Mouse (Mus musculus) lung, embryonic 14.5 days (tissue): Measurements from ENCODE around the gene Afdn. TPM values are rescaled to one million over a fixed set of nuclear protein-coding genes. Genes with fewer than 3 reads are reported as not detected.

ENCODE experiments used
- ATAC-seq: fragments of 200-750 bp; cut with Nextera tagmentation; 2 replicates; pipeline ENCODE4 v1.8.0; 2017; ENCODE audit warnings: mild to moderate bottlenecking, moderate TSS enrichment, moderate library complexity; ENCODE audit not compliant: insufficient read depth
- DNase-seq: peaks from one replicate; pipeline ENCODE4 v3.0.0-alpha.2; 2015
- H3K27ac ChIP-seq: fragments of 300-500 bp; sonication (generic); 2 replicates; pipeline ENCODE4 v1.5.1; 2014; ENCODE audit warnings: low read depth, mild to moderate bottlenecking, moderate library complexity
- H3K27me3 ChIP-seq: fragments of 300-500 bp; sonication (generic); 2 replicates; pipeline ENCODE4 v1.6.1; 2014; ENCODE audit warnings: low read length, control low read depth; ENCODE audit not compliant: insufficient read depth
- H3K36me3 ChIP-seq: fragments of 300-500 bp; sonication (generic); 2 replicates; pipeline ENCODE4 v1.6.1; 2014; ENCODE audit warnings: control low read depth; ENCODE audit not compliant: insufficient read depth
- H3K4me1 ChIP-seq: fragments of 300-500 bp; sonication (generic); 2 replicates; pipeline ENCODE4 v1.6.1; 2014; ENCODE audit warnings: antibody characterized with exemption, control low read depth; ENCODE audit not compliant: insufficient read depth
- H3K4me2 ChIP-seq: fragments of 300-500 bp; sonication (generic); 2 replicates; pipeline ENCODE4 v1.6.1; 2014; ENCODE audit warnings: mild to moderate bottlenecking
- H3K4me3 ChIP-seq: fragments of 300-500 bp; sonication (generic); 2 replicates; pipeline ENCODE4 v1.5.1; 2014; ENCODE audit warnings: low read depth, low read length
- H3K9ac ChIP-seq: fragments of 300-500 bp; sonication (generic); 2 replicates; pipeline ENCODE4 v1.6.1; 2014
- H3K9me3 ChIP-seq: fragments of 300-500 bp; sonication (generic); 2 replicates; pipeline ENCODE4 v1.6.1; 2016; ENCODE audit warnings: low read depth, low read length, control low read depth
- CTCF ChIP-seq: IDR thresholded peaks from 2 replicates; pipeline ENCODE4 v1.5.1; 2016; ENCODE audit warnings: antibody characterized with exemption, low read depth
- WGBS: fragments of 180-500 bp; shearing (Covaris S2); extraction: QIAGEN DNeasy Blood & Tissue Kit; methylation state at CpG from one replicate; pipeline ENCODE4 v1.1.7; 2014; 5-methylcytosine and 5-hydroxymethylcytosine counted together
- polyA plus RNA-seq: library from polyadenylated mRNA; unstranded; fragments of >200 nt; fragmentation: Nextera tagmentation; extraction: Ambion mirVana; gene quantifications from 2 replicates; pipeline ENCODE4 v1.2.1, GENCODE M21; 2014

Gene Afdn
- polyA plus RNA-seq, 1 experiment from 2014 or later, result 138 TPM

GRCm38 (mm10) chr17:13889818-13890434 lies 129.6 kb downstream of the Afdn start:
- Histone ChIP-seq H3K27me3 (no peaks in the 10 kb centered on the region), H3K4me3 (no peak overlapping the region), H3K9ac (no peak overlapping the region), H3K4me2 (no peak overlapping the region), H3K27ac (no peak overlapping the region), H3K4me1 (no peaks in the 10 kb centered on the region), H3K36me3 (peaks cover 41% of the 10 kb centered on the region), H3K9me3 (no peaks in the 10 kb centered on the region)
- no peak for TF ChIP-seq CTCF
- peak; percentile 23 for DNase-seq
- peak; percentile 85 for ATAC-seq
- 64% methylated on average over 7 of the region's 7 CpGs for WGBS

GRCm38 (mm10) chr17:13890932-13891331 lies 130.6 kb downstream of the Afdn start:
- Histone ChIP-seq H3K4me2 (no peak overlapping the region), H3K9me3 (no peaks in the 10 kb centered on the region), H3K9ac (no peak overlapping the region), H3K4me3 (no peak overlapping the region), H3K27me3 (no peaks in the 10 kb centered on the region), H3K4me1 (no peaks in the 10 kb centered on the region), H3K36me3 (peaks cover 35% of the 10 kb centered on the region), H3K27ac (no peak overlapping the region)
- WGBS, result 36% methylated on average over 1 of the region's 1 CpGs
- ATAC-seq (no peak), DNase-seq (no peak)
- no peak for TF ChIP-seq CTCF

GRCm38 (mm10) chr17:13898838-13899237 lies 138.5 kb downstream of the Afdn start:
- H3K4me3 ChIP-seq, result no peak overlapping the region
- H3K9ac ChIP-seq, result no peak overlapping the region
- DNase-seq (no peak), ATAC-seq (no peak)
- no peak overlapping the region for H3K4me2 ChIP-seq
- WGBS, result 76% methylated on average over 17 of the region's 17 CpGs
- H3K36me3 ChIP-seq, result peaks cover 55% of the 10 kb centered on the region
- H3K4me1 ChIP-seq, result no peaks in the 10 kb centered on the region
- no peaks in the 10 kb centered on the region for H3K27me3 ChIP-seq
- H3K9me3 ChIP-seq, result no peaks in the 10 kb centered on the region
- TF ChIP-seq CTCF, result no peak
- no peak overlapping the region for H3K27ac ChIP-seq

- no peak overlapping the region for H3K4me2 ChIP-seq
- H3K36me3 ChIP-seq, result peaks cover 59% of the 10 kb centered on the region
- H3K9ac ChIP-seq, result no peak overlapping the region
- no peak for TF ChIP-seq CTCF
- H3K4me3 ChIP-seq, result no peak overlapping the region
- ATAC-seq (no peak), DNase-seq (no peak)
- no peaks in the 10 kb centered on the region for H3K9me3 ChIP-seq
- H3K4me1 ChIP-seq, result no peaks in the 10 kb centered on the region
- H3K27ac ChIP-seq, result no peak overlapping the region
- H3K27me3 ChIP-seq, result no peaks in the 10 kb centered on the region
- 86% methylated on average over 7 of the region's 7 CpGs for WGBS
Observed at GRCm38 (mm10) chr17:13899241-13899640, 138.9 kb downstream of the Afdn start.

DNA sequence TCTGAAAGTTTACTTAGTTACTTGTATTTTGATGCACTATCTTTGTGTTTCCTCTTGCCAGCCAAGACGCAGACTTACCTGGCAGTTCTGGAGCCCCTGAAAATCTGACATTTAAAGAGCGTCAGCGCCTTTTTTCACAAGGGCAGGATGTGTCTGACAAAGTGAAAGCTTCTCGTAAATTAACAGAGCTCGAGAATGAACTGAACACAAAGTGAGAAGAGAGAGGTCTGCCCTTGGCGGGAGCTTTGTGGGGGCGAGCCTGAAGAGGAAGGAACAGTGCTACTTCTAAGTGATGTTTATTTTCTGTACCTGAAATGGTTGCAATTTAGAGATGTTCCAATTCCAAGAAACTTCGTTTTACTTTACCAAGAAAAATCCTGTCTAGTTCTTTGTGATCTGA lies 143.5 kb downstream of the Afdn start:
- no peak for ATAC-seq
- H3K4me1 ChIP-seq, result no peaks in the 10 kb centered on the region
- H3K27ac ChIP-seq, result no peak overlapping the region
- DNase-seq, result no peak
- H3K27me3 ChIP-seq, result no peaks in the 10 kb centered on the region
- H3K4me3 ChIP-seq, result no peak overlapping the region
- no peak for TF ChIP-seq CTCF
- WGBS, result 84% methylated on average over 8 of the region's 8 CpGs
- H3K9me3 ChIP-seq, result no peaks in the 10 kb centered on the region
- peaks cover 48% of the 10 kb centered on the region for H3K36me3 ChIP-seq
- no peak overlapping the region for H3K4me2 ChIP-seq
- no peak overlapping the region for H3K9ac ChIP-seq

DNA sequence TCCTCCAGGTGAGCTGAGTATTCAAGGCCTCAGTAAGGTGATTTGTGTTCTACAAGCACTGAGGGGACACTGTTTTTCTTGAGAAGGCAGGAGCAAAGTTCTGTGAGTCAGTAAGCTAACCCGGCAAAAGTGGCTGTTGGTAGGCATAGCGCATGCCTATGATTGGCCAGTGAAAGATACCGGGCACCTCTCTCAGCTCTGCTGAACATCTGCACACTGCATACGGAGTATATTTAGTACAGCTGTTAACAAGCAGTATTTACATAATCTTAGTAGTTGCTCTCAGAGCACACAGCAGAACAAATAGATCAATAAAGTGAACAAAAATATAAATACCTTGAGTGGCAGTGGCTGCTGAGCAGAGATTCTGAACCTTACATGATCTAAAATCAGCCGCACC lies 146.7 kb downstream of the Afdn start:
- Histone ChIP-seq H3K27ac (no peak overlapping the region), H3K4me3 (no peak overlapping the region), H3K4me2 (no peak overlapping the region), H3K4me1 (no peaks in the 10 kb centered on the region), H3K27me3 (no peaks in the 10 kb centered on the region), H3K9ac (no peak overlapping the region), H3K9me3 (no peaks in the 10 kb centered on the region), H3K36me3 (peaks cover 28% of the 10 kb centered on the region; the same call in 1 of the 2 replicates)
- DNase-seq, result no peak
- TF ChIP-seq CTCF, result no peak
- WGBS, result 92% methylated on average over 5 of the region's 5 CpGs
- no peak for ATAC-seq

GRCm38 (mm10) chr17:13907681-13908080 lies 147.3 kb downstream of the Afdn start:
- Histone ChIP-seq H3K9ac (no peak overlapping the region), H3K27ac (no peak overlapping the region), H3K27me3 (no peaks in the 10 kb centered on the region), H3K4me1 (no peaks in the 10 kb centered on the region), H3K36me3 (peaks cover 24% of the 10 kb centered on the region; the same call in 1 of the 2 replicates), H3K4me3 (no peak overlapping the region), H3K9me3 (no peaks in the 10 kb centered on the region), H3K4me2 (no peak overlapping the region)
- no peak for DNase-seq
- WGBS, result 94% methylated on average over 1 of the region's 1 CpGs
- TF ChIP-seq CTCF, result no peak
- ATAC-seq, result no peak
